Mouse (Mus musculus) granulocyte monocyte progenitor cell, adult 5-6 weeks (primary cell): ENCODE measurements around the gene Sag. TPM values are rescaled to one million over a fixed set of nuclear protein-coding genes. Genes with fewer than 3 reads are reported as not detected.

Experiments
- ATAC-seq: replicated peaks from 2 replicates; pipeline ENCODE4 v1.8.0; 2016; ENCODE audit warnings: mild to moderate bottlenecking, moderate TSS enrichment, inconsistent platforms; ENCODE audit not compliant: poor library complexity, severe bottlenecking
- total RNA-seq, 2 experiments: library from RNA; stranded (forward) in 1 of 2; stranded (reverse) in 1 of 2; fragments of 200-712, 200-1000 nt in 1 of 2; fragments of >200 nt in 1 of 2; fragmentation: Nextera tagmentation in 1 of 2; gene quantifications; 2 replicates each; pipeline ENCODE4 v1.2.3; 2014 to 2017

Sag gene
- total RNA-seq, 2 experiments from 2014 or later, result 0.57 to 1.6 TPM

GRCm38 (mm10) chr1:87882554-87882953 is 79.1 kb downstream of the Sag start:
- no peak for ATAC-seq

GRCm38 (mm10) chr1:87890960-87891359 is 87.5 kb downstream of the Sag start:
- no peak for ATAC-seq

- ATAC-seq, result no peak
These were observed 88.2 kb downstream of the Sag start for GRCm38 (mm10) chr1:87891634-87892033.

DNA sequence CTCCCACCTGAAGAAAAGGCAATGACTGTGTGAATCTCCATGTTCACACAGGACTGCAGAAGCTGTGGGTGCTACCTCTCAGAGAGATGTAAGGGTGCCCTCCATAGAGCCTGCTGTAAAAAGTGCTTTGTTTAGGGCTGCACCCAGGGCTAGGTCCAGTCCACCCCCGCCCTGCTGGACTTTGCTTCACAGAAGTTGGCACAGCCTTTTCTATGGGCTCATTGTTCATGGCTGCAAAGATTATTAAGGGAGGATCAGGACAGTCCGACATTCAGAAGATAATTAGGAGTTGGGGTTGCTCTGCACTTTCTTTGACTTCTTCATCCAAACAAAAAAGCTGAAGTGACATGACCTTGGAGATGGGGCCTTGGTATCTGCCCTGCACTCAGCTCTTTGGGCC is 89.0 kb downstream of the Sag start:
- ATAC-seq, result no peak

DNA sequence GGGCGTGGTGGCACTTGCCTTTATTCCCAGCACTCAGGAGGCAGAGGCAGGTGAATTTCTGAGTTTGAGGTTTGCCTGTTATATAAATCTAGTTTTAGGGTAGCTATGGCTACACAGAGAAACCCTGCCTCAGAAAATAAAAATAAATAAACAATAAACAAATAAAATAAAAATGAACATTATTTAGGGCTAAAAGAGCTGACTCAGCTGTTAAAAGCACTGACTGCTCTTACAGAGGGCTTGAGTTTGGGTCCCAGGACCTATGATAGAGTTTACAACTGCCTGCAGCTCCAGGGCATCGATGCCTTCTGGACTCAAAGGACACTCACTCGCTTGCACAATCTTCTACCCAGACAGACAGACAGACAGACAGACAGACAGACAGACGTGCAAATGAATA is 89.9 kb downstream of the Sag start:
- ATAC-seq, result no peak

Other genes starting within 250 kb of the Sag start
- gene Ngef, start 229.8 kb upstream of the Sag start, total RNA-seq (2014; fragmentation: Nextera tagmentation), result not detected in 2 replicates
- not detected in 2 replicates for gene Ngef, start 229.8 kb upstream of the Sag start, total RNA-seq (2017)
- 104 and 179 TPM in 2 replicates for gene Inpp5d, start 183.4 kb upstream of the Sag start, total RNA-seq (2014; fragmentation: Nextera tagmentation)
- gene Inpp5d, start 183.4 kb upstream of the Sag start, total RNA-seq (2017), result 52.2 and 73.5 TPM in 2 replicates
- 26.5 and 33.1 TPM in 2 replicates for gene Atg16l1, start 47.8 kb upstream of the Sag start, total RNA-seq (2014; fragmentation: Nextera tagmentation)
- gene Atg16l1, start 47.8 kb upstream of the Sag start, total RNA-seq (2017), result 51.9 and 77.5 TPM in 2 replicates
- gene Dgkd, start 49.6 kb downstream of the Sag start, total RNA-seq (2014; fragmentation: Nextera tagmentation), result 71.4 and 92.2 TPM in 2 replicates
- gene Dgkd, start 49.6 kb downstream of the Sag start, total RNA-seq (2017), result 44.7 and 53.7 TPM in 2 replicates
- gene Usp40, start 204.9 kb downstream of the Sag start, total RNA-seq (2014; fragmentation: Nextera tagmentation), result 13.9 and 27.2 TPM in 2 replicates
- 10.6 and 10.7 TPM in 2 replicates for gene Usp40, start 204.9 kb downstream of the Sag start, total RNA-seq (2017)